Mouse (Mus musculus): ENCODE data around the gene Fbxo24. TPM values are rescaled to one million over a fixed set of nuclear protein-coding genes. Genes with fewer than 3 reads are reported as not detected.

Gene Fbxo24
- total and polyA plus RNA-seq, 3 experiments: 0.13 to 0.24 TPM; not detected in 1

GRCm38 (mm10) chr5:137631591-137631990 is 2.8 kb upstream of the Fbxo24 start:
- H3K36me3 ChIP-seq (replicated peaks in 1 of 2; ENCODE audit: control insufficient read depth in 1 of 2, insufficient read depth in 1 of 2, low read length in 1 of 2): peaks cover 28 to 37% of the 10 kb centered on the region in 2 experiments
- H3K9me3 ChIP-seq (replicated peaks; ENCODE audit: low read length): no peaks in the 10 kb centered on the region
- in situ Hi-C loops (cut with MboI; ENCODE audit: low pct_ligation_motif_present, low pct_unique_long_range_greater_than_20kb, low sequenced_read_pairs): no loop called here
- peak overlapping the region; percentile 24 for H3K9ac ChIP-seq (ENCODE audit: insufficient read depth, low read depth)
- peaks cover 14% of the 10 kb centered on the region for H3K79me2 ChIP-seq (replicated peaks; ENCODE audit: control insufficient read depth, extremely low read depth, insufficient read depth, poor library complexity, severe bottlenecking)
- H3K4me3 ChIP-seq (replicated peaks in 1 of 3; ENCODE audit: low read depth in 2 of 3, low read length in 2 of 3, poor library complexity in 1 of 3): peak overlapping the region; percentile 53 to 91 (median 79)
- TF ChIP-seq JUND (conservative IDR thresholded peaks at IDR 0.05; ENCODE audit: low read depth, low read length) (no peak), TBP (conservative IDR thresholded peaks at IDR 0.05; ENCODE audit: low read depth, low read length) (0 out of 2 replicates have a peak, but pooled peaks have one; percentile 13), KAT2A (IDR thresholded peaks at IDR 0.05; ENCODE audit: insufficient replicate concordance, low read length) (no peak), PAX5 (IDR thresholded peaks at IDR 0.05; ENCODE audit: low read length) (no peak)
- peaks cover 16 to 48% of the 10 kb centered on the region in 2 experiments for H3K4me1 ChIP-seq (ENCODE audit: control insufficient read depth in 1 of 2, insufficient read depth in 2 of 2)
- no peaks in the 10 kb centered on the region for H3K27me3 ChIP-seq (replicated peaks)
- dilution Hi-C loops (cut with MboI; ENCODE audit: extremely low pct_ligation_motif_present, extremely low pct_unique_long_range_greater_than_20kb, low sequenced_read_pairs): no loop called here
- peak overlapping the region; percentile 81 for H3K4me2 ChIP-seq (ENCODE audit: insufficient read depth, low read depth, poor library complexity, severe bottlenecking)
- H3K27ac ChIP-seq (ENCODE audit: insufficient read depth, low read depth): peak overlapping the region; percentile 94
- no peak for DNase-seq (ENCODE audit: extremely low read depth)

- in situ Hi-C loops (cut with MboI; ENCODE audit: low pct_ligation_motif_present, low pct_unique_long_range_greater_than_20kb, low sequenced_read_pairs) (no loop called here), dilution Hi-C loops (cut with MboI; ENCODE audit: extremely low pct_ligation_motif_present, extremely low pct_unique_long_range_greater_than_20kb, low sequenced_read_pairs) (no loop called here)
- H3K79me2 ChIP-seq (replicated peaks; ENCODE audit: control insufficient read depth, extremely low read depth, insufficient read depth, poor library complexity, severe bottlenecking): peaks cover 14% of the 10 kb centered on the region
- H3K4me1 ChIP-seq (ENCODE audit: control insufficient read depth in 1 of 2, insufficient read depth in 2 of 2): peaks cover 16 to 48% of the 10 kb centered on the region in 2 experiments
- no peaks in the 10 kb centered on the region for H3K27me3 ChIP-seq (replicated peaks)
- peak; percentile 87 for DNase-seq (ENCODE audit: extremely low read depth)
- TF ChIP-seq ELF1 (IDR thresholded peaks at IDR 0.05; ENCODE audit: low read depth, low read length): peak; percentile 77
- TF ChIP-seq MAFK (IDR thresholded peaks at IDR 0.05; ENCODE audit: insufficient replicate concordance, low read length): no peak
- no peak for TF ChIP-seq RAD21 (IDR thresholded peaks at IDR 0.05; ENCODE audit: low read depth, low read length)
- peak; percentile 65 for TF ChIP-seq TCF12 (IDR thresholded peaks at IDR 0.05; ENCODE audit: low read depth, low read length)
- peak; percentile 28 for TF ChIP-seq BHLHE40 (IDR thresholded peaks at IDR 0.05; ENCODE audit: low read depth, low read length)
- peak; percentile 58 for TF ChIP-seq POLR2A (IDR thresholded peaks at IDR 0.05; ENCODE audit: low read depth, low read length)
- TF ChIP-seq HCFC1 (IDR thresholded peaks at IDR 0.05; ENCODE audit: low read depth, low read length): peak; percentile 52
- peak overlapping the region; percentile 81 for H3K4me2 ChIP-seq (ENCODE audit: insufficient read depth, low read depth, poor library complexity, severe bottlenecking)
- peaks cover 24 to 33% of the 10 kb centered on the region in 2 experiments for H3K36me3 ChIP-seq (replicated peaks in 1 of 2; ENCODE audit: control insufficient read depth in 1 of 2, insufficient read depth in 1 of 2, low read length in 1 of 2)
- H3K9ac ChIP-seq (ENCODE audit: insufficient read depth, low read depth): peak overlapping the region; percentile 28
- peak overlapping the region; percentile 94 for H3K27ac ChIP-seq (ENCODE audit: insufficient read depth, low read depth)
- H3K9me3 ChIP-seq (replicated peaks; ENCODE audit: low read length): no peaks in the 10 kb centered on the region
- H3K4me3 ChIP-seq (replicated peaks in 1 of 3; ENCODE audit: low read depth in 2 of 3, low read length in 2 of 3, poor library complexity in 1 of 3): peak overlapping the region; percentile 79 to 91 (median 81)
These were observed 2.4 kb upstream of the Fbxo24 start for GRCm38 (mm10) chr5:137631171-137631570.

- TF ChIP-seq CHD2 (IDR thresholded peaks at IDR 0.05; ENCODE audit: low read length) (peak; percentile 58), ELF1 (IDR thresholded peaks at IDR 0.05; ENCODE audit: low read depth, low read length) (0 out of 2 replicates have a peak, but pooled peaks have one; percentile 10), PAX5 (IDR thresholded peaks at IDR 0.05; ENCODE audit: low read length) (no peak), IRF4 (IDR thresholded peaks at IDR 0.05; ENCODE audit: low read depth, low read length) (no peak; the same call in 1 of the 2 replicates), E2F4 (IDR thresholded peaks at IDR 0.05; ENCODE audit: insufficient replicate concordance, low read depth, low read length) (no peak), RAD21 (IDR thresholded peaks at IDR 0.05; ENCODE audit: low read depth, low read length) (no peak), SIN3A (IDR thresholded peaks at IDR 0.05; ENCODE audit: low read length) (0 out of 2 replicates have a peak, but pooled peaks have one; percentile 9), USF1 (IDR thresholded peaks at IDR 0.05; ENCODE audit: low read depth, low read length) (no peak), ZKSCAN1 (IDR thresholded peaks at IDR 0.05; ENCODE audit: borderline replicate concordance, low read depth, low read length) (peak; percentile 87), TBP (conservative IDR thresholded peaks at IDR 0.05; ENCODE audit: low read depth, low read length) (no peak), CHD1 (IDR thresholded peaks at IDR 0.05; ENCODE audit: low read depth, low read length) (peak; percentile 84; the same call in 1 of the 2 replicates), KAT2A (IDR thresholded peaks at IDR 0.05; ENCODE audit: insufficient replicate concordance, low read length) (no peak), TCF12 (IDR thresholded peaks at IDR 0.05; ENCODE audit: low read depth, low read length) (no peak; the same call in 1 of the 2 replicates), JUND (conservative IDR thresholded peaks at IDR 0.05; ENCODE audit: low read depth, low read length) (no peak)
- no peaks in the 10 kb centered on the region for H3K9me3 ChIP-seq (replicated peaks; ENCODE audit: low read length)
- no peak for DNase-seq (ENCODE audit: extremely low read depth)
- H3K9ac ChIP-seq (ENCODE audit: insufficient read depth, low read depth): peak overlapping the region; percentile 28
- H3K36me3 ChIP-seq (replicated peaks in 1 of 2; ENCODE audit: control insufficient read depth in 1 of 2, insufficient read depth in 1 of 2, low read length in 1 of 2): peaks cover 18 to 27% of the 10 kb centered on the region in 2 experiments
- in situ Hi-C loops (cut with MboI; ENCODE audit: low pct_ligation_motif_present, low pct_unique_long_range_greater_than_20kb, low sequenced_read_pairs): no loop called here
- peaks cover 14% of the 10 kb centered on the region for H3K79me2 ChIP-seq (replicated peaks; ENCODE audit: control insufficient read depth, extremely low read depth, insufficient read depth, poor library complexity, severe bottlenecking)
- no peaks in the 10 kb centered on the region for H3K27me3 ChIP-seq (replicated peaks)
- H3K4me2 ChIP-seq (ENCODE audit: insufficient read depth, low read depth, poor library complexity, severe bottlenecking): peak overlapping the region; percentile 57
- H3K27ac ChIP-seq (ENCODE audit: insufficient read depth, low read depth): peak overlapping the region; percentile 94
- dilution Hi-C loops (cut with MboI; ENCODE audit: extremely low pct_ligation_motif_present, extremely low pct_unique_long_range_greater_than_20kb, low sequenced_read_pairs): no loop called here
- peak overlapping the region; percentile 79 to 91 (median 81) for H3K4me3 ChIP-seq (replicated peaks in 1 of 3; ENCODE audit: low read depth in 2 of 3, low read length in 2 of 3, poor library complexity in 1 of 3)
- peaks cover 16 to 48% of the 10 kb centered on the region in 2 experiments for H3K4me1 ChIP-seq (ENCODE audit: control insufficient read depth in 1 of 2, insufficient read depth in 2 of 2)
These were observed 1.8 kb upstream of the Fbxo24 start for GRCm38 (mm10) chr5:137630602-137631001.

Data from CH12.LX (cell line).